Mouse (Mus musculus) C2C12 (cell line): ENCODE measurements around the gene Psd. TPM values are rescaled to one million over a fixed set of nuclear protein-coding genes. Genes with fewer than 3 reads are reported as not detected.
A peak's percentile ranks its signal among the peaks of the same experiment; 100 is the strongest.

Source experiments
- H3K27me3 ChIP-seq: one replicate; pipeline ENCODE4 v1.6.1; 2011; ENCODE audit not compliant: control insufficient read depth, insufficient read depth, insufficient read length
- H3K36me3 ChIP-seq: one replicate; pipeline ENCODE4 v1.6.1; 2011; ENCODE audit not compliant: control insufficient read depth, insufficient read depth
- H3K4me3 ChIP-seq: one replicate; pipeline ENCODE4 v1.5.1; 2011; ENCODE audit warnings: mild to moderate bottlenecking, control low read depth; ENCODE audit not compliant: poor library complexity, insufficient read depth, severe bottlenecking
- H3K79me2 ChIP-seq: one replicate; pipeline ENCODE4 v1.6.1; 2011; ENCODE audit not compliant: control insufficient read depth, insufficient read depth
- H3K79me3 ChIP-seq: one replicate; pipeline ENCODE4 v1.6.1; 2011; ENCODE audit warnings: low read depth, control low read depth
- H3ac ChIP-seq: one replicate; pipeline ENCODE3; 2011; ENCODE audit warnings: low read depth; ENCODE audit not compliant: control insufficient read depth, insufficient read length
- CEBPB ChIP-seq: IDR thresholded peaks from one replicate; pipeline ENCODE4 v1.6.1; 2011; ENCODE audit warnings: low read depth, mild to moderate bottlenecking, control low read depth, moderate library complexity
- CTCF ChIP-seq: IDR thresholded peaks from one replicate; pipeline ENCODE4 v1.5.1; 2011; ENCODE audit not compliant: control insufficient read depth, insufficient read depth, insufficient read length
- FOSL1 ChIP-seq: IDR thresholded peaks from one replicate; pipeline ENCODE4 v1.8.0; 2011; ENCODE audit warnings: mild to moderate bottlenecking, low read length; ENCODE audit not compliant: poor library complexity, insufficient read depth, severe bottlenecking
- MAX ChIP-seq: IDR thresholded peaks from one replicate; pipeline ENCODE4 v1.6.1; 2011; ENCODE audit warnings: mild to moderate bottlenecking, control low read depth
- MYOD1 ChIP-seq: IDR thresholded peaks from one replicate; pipeline ENCODE4 v1.6.1; 2011; ENCODE audit warnings: low read depth; ENCODE audit not compliant: control insufficient read depth, insufficient read length
- MYOG ChIP-seq: IDR thresholded peaks from one replicate; pipeline ENCODE4 v1.6.1; 2011; ENCODE audit not compliant: control insufficient read depth, insufficient read length; ENCODE audit errors: extremely low read depth
- USF1 ChIP-seq: IDR thresholded peaks from one replicate; pipeline ENCODE4 v1.6.1; 2011; ENCODE audit warnings: low read depth, mild to moderate bottlenecking, control low read depth, moderate library complexity
- microRNA-seq: library from miRNA; unstranded; fragments of <30 nt; microRNA quantifications from one replicate; pipeline ENCODE4, GENCODE M21; 2019; ENCODE audit warnings: borderline microRNAs expressed
- polyA plus RNA-seq: library from polyadenylated mRNA; unstranded; fragments of >200 nt; fragmentation: generic; extraction: Trizol; gene quantifications from one replicate; pipeline ENCODE4 v1.2.1, GENCODE M21; 2012; ENCODE audit warnings: missing spikeins

Gene Psd
- polyA plus RNA-seq, 1 experiment, result 11.8 TPM

DNA sequence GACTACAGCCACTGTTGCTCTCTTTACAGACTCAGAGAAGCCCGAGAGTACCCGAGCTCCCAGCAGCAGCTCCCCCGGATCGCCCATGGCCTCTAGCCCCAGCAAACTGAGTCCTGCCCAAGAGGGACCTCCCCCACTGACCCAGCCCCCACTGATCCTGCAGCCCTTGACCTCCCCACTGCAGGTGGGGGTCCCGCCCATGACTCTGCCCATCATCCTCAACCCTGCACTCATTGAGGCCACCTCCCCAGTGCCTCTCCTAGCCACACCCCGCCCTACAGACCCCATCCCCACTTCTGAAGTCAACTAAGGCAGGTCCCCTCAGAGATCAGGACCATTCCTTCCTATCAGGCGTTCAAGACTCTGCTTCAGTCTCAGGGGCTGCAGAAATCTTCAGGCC, 41.3 kb downstream of the Psd start:
- TF ChIP-seq MAX, result no peak
- TF ChIP-seq CTCF, result no peak
- TF ChIP-seq USF1, result no peak
- TF ChIP-seq MYOD1, result no peak
- no peak for TF ChIP-seq CEBPB
- no peak for TF ChIP-seq MYOG
- no peak for TF ChIP-seq FOSL1
- H3K79me3 ChIP-seq, result no peaks in the 10 kb centered on the region
- no peak overlapping the region for H3ac ChIP-seq
- H3K4me3 ChIP-seq, result no peak overlapping the region
- no peaks in the 10 kb centered on the region for H3K27me3 ChIP-seq
- H3K36me3 ChIP-seq, result peaks cover 33% of the 10 kb centered on the region
- H3K79me2 ChIP-seq, result no peaks in the 10 kb centered on the region

DNA sequence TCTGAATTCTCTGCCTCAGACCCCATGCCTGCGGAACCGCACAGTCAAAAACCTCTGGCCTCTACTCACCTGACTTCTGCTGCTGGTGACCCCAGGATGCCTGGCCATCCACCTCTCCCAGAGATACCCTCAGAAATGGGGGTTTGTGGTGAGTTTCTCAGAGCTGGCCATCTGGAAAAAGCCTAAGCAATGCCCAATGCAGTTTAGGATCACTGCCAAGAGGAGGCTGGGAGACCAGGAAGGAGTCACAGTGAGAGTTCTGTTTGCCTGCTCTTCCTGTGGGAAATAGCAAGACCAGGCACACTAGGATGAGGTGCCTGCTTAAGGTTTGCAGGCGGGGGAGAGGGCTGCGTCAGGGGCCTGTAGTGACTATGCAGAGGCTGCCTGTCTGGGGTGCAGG, 42.3 kb downstream of the Psd start:
- Histone ChIP-seq H3K79me3 (no peaks in the 10 kb centered on the region), H3K4me3 (no peak overlapping the region), H3ac (no peak overlapping the region), H3K27me3 (no peaks in the 10 kb centered on the region), H3K36me3 (peaks cover 35% of the 10 kb centered on the region), H3K79me2 (no peaks in the 10 kb centered on the region)
- TF ChIP-seq CTCF (no peak), MYOD1 (no peak)

DNA sequence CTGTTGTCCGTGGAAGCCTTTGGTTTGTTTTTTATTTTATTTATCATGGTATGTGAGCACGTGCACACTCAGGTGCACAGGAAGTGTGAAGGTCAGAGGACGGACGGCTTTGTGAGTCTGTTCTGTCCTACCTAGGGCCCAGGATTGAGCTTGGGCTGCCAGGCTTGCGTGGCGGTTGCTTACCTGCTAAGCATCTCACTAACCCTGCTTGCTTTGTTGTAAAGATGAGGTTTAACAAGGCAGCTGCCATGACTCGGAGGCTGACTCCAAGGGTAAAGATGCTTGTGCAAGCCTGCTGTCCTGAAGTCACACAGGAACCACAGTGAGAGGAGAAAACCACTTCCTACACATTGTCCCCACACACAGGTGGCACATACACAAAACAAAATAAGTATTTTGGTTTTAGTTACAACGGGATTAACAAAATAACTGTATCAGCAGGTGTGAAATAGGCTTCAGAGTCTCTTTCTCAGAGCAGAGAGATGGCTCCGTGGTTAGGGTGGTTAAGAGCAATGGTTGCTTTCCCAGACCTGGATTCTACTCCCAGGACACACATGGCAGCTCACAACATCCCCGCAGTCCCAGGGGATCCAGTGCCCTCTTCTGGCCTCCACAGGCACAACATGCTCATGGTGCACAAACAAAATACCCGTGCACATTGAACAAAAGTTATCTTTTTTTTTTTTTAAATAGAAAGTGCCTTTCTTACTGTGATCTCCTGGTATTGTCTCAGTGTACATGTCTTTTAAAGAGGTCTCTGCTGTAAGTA, 44.7 kb downstream of the Psd start:
- Histone ChIP-seq H3K79me3 (no peaks in the 10 kb centered on the region), H3K4me3 (no peak overlapping the region), H3ac (no peak overlapping the region), H3K27me3 (no peaks in the 10 kb centered on the region), H3K79me2 (no peaks in the 10 kb centered on the region), H3K36me3 (peaks cover 44% of the 10 kb centered on the region)
- no peak for TF ChIP-seq CTCF
- no peak for TF ChIP-seq MYOG
- no peak for TF ChIP-seq CEBPB
- TF ChIP-seq FOSL1, result no peak
- no peak for TF ChIP-seq MYOD1

DNA sequence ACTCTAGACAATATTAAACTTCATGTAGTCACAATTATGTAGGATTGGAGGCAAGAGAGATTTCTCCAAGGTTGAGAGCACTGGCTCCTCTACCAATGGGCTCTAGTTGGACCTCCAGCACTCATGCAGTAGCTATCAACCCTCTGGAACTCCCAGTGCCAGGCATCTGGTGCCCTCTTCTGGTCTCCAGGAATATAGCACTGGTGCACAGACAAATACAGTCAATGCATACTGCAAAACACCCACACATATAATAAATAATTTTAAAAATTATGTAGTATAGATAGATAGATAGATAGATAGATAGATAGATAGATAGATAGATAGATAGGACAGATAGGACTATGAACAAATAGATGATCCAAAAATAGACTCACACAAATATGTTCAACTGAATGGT, 51.6 kb downstream of the Psd start:
- H3K36me3 ChIP-seq, result peaks cover 50% of the 10 kb centered on the region
- TF ChIP-seq CTCF (no peak), MYOG (no peak), USF1 (no peak), MAX (no peak), FOSL1 (no peak), MYOD1 (no peak), CEBPB (no peak)
- H3ac ChIP-seq, result no peak overlapping the region
- H3K79me2 ChIP-seq, result no peaks in the 10 kb centered on the region
- no peaks in the 10 kb centered on the region for H3K79me3 ChIP-seq
- H3K27me3 ChIP-seq, result no peaks in the 10 kb centered on the region
- H3K4me3 ChIP-seq, result no peak overlapping the region

DNA sequence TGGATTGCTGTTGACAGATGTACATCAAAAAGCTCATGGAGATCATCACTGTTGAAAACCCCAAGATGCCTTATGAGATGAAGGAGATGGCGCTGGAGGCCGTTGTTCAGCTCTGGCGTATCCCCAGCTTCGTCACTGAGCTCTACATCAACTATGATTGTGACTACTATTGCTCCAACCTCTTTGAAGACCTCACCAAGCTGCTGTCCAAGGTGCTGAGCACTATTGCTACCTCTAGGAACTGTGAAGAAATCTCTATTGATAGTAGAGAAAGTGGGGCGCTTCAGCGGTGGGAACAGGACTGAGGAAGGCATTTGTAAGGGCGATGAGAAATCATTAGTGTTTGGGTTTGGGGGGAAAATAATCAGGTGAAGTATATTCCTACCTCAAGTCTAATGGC, 62.2 kb downstream of the Psd start:
- peaks cover 57% of the 10 kb centered on the region for H3K36me3 ChIP-seq
- no peak overlapping the region for H3K4me3 ChIP-seq
- TF ChIP-seq MYOD1 (no peak), USF1 (no peak), CEBPB (no peak), FOSL1 (no peak), MAX (no peak), MYOG (no peak), CTCF (no peak)
- H3K79me2 ChIP-seq, result no peaks in the 10 kb centered on the region
- H3ac ChIP-seq, result no peak overlapping the region
- H3K27me3 ChIP-seq, result no peaks in the 10 kb centered on the region
- no peaks in the 10 kb centered on the region for H3K79me3 ChIP-seq

Small RNA genes within 50 kb of the gene (microRNA-seq; reads per million reads assigned to microRNA genes)
- 2.5 reads per million, percentile 42 among the genes with 10 or more reads in this experiment for gene Mir146b

Other genes starting within 250 kb of the Psd start
- gene Elovl3, start 195.3 kb downstream of the Psd start, polyA plus RNA-seq, result 0.37 TPM
- 8.3 TPM for gene Pitx3, start 178.8 kb downstream of the Psd start, polyA plus RNA-seq
- gene Gbf1, start 174.6 kb downstream of the Psd start, polyA plus RNA-seq, result 40.8 TPM
- gene Nfkb2, start 22.8 kb downstream of the Psd start, polyA plus RNA-seq, result 47.8 TPM
- gene Fbxl15, start 1.0 kb upstream of the Psd start, polyA plus RNA-seq, result 13.1 TPM
- gene Cuedc2, start 11.5 kb upstream of the Psd start, polyA plus RNA-seq, result 161 TPM
- gene Mfsd13a, start 14.0 kb upstream of the Psd start, polyA plus RNA-seq, result 1.3 TPM
- gene 2310034G01Rik, start 23.1 kb upstream of the Psd start, polyA plus RNA-seq, result 0.92 TPM
- gene Actr1a, start 68.6 kb upstream of the Psd start, polyA plus RNA-seq, result 149 TPM
- gene Sufu, start 69.7 kb upstream of the Psd start, polyA plus RNA-seq, result 17.8 TPM
- 26.8 TPM for gene Trim8, start 174.5 kb upstream of the Psd start, polyA plus RNA-seq
- gene Arl3, start 246.0 kb upstream of the Psd start, polyA plus RNA-seq, result 81.4 TPM
- 1.4 TPM for gene Sfxn2, start 246.2 kb upstream of the Psd start, polyA plus RNA-seq